Mouse (Mus musculus) cerebellum, adult 2 months (tissue): ENCODE measurements around the gene Gk5.

Source experiments
- CTCF ChIP-seq: fragments of 200-500 bp; IDR thresholded peaks from 2 replicates; pipeline ENCODE4 v1.5.1; 2011; ENCODE audit warnings: low read depth, mild to moderate bottlenecking, control low read depth, low read length, moderate library complexity, borderline replicate concordance; ENCODE audit not compliant: insufficient read depth
- POLR2A ChIP-seq: fragments of 200-500 bp; IDR thresholded peaks from 2 replicates; pipeline ENCODE4 v1.6.1; 2011; ENCODE audit warnings: low read length, control low read depth, borderline replicate concordance; ENCODE audit not compliant: insufficient read depth

- TF ChIP-seq CTCF (no peak), POLR2A (no peak)
Measured at GRCm38 (mm10) chr9:96140931-96141330, 21.8 kb downstream of the Gk5 start.
